Mouse (Mus musculus) bone marrow, adult 2 months (tissue): Measurements from ENCODE around the gene Hhat.

Experiments used
- CTCF ChIP-seq: fragments of 200-500 bp; IDR thresholded peaks from 2 replicates; pipeline ENCODE4 v1.5.1; 2011; ENCODE audit warnings: low read length, control low read depth; ENCODE audit not compliant: control insufficient read depth, insufficient read depth
- POLR2A ChIP-seq: fragments of 200-500 bp; IDR thresholded peaks from 2 replicates; pipeline ENCODE4 v1.6.1; 2011; ENCODE audit warnings: low read depth, mild to moderate bottlenecking, control low read depth, low read length, borderline replicate concordance; ENCODE audit not compliant: control insufficient read depth

DNA sequence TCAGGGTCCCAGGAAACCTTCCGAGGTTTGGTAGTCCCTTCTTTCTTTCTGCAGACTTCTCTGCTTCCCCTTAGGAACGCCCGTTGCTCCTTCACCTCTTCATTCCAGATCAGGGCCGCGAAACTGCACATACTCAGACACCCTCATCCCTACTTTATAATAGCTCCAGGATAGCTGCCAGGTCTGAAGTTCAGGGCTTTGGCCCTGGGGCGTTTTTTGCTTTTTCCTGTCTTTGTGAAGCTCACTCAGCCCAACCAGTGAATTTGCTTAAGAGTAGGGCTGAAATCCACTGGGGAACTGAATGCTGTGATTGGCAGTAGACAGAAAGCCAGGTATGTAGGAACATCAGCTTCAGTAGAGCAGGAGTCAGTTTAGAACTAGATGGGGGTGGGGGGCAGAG, 293.5 kb downstream of the Hhat start:
- no peak for TF ChIP-seq CTCF
- no peak for TF ChIP-seq POLR2A
